Mouse (Mus musculus) thymus, postnatal 4 days (tissue): ENCODE data around the gene B3glct.

ENCODE experiments used
- DNase-seq: peaks from one replicate; pipeline ENCODE4 v3.0.0; 2021

Gene B3glct

GRCm38 (mm10) chr5:149751861-149752260 lies 73.8 kb downstream of the B3glct start:
- no peak for DNase-seq

GRCm38 (mm10) chr5:149753073-149753472 lies 75.0 kb downstream of the B3glct start:
- no peak for DNase-seq

- DNase-seq = no peak
Observed at GRCm38 (mm10) chr5:149767116-149767515, 89.1 kb downstream of the B3glct start.

- DNase-seq = no peak
Observed at GRCm38 (mm10) chr5:149767651-149768301, 89.7 kb downstream of the B3glct start.

- DNase-seq = no peak
Observed at GRCm38 (mm10) chr5:149769666-149770065, 91.6 kb downstream of the B3glct start.

- DNase-seq = peak; percentile 30
Observed at GRCm38 (mm10) chr5:149776038-149776437, 98.0 kb downstream of the B3glct start.

GRCm38 (mm10) chr5:149779740-149780139 lies 101.7 kb downstream of the B3glct start:
- DNase-seq = no peak

- peak; percentile 65 for DNase-seq
Observed at GRCm38 (mm10) chr5:149780411-149780810, 102.4 kb downstream of the B3glct start.

- DNase-seq = no peak
Observed at GRCm38 (mm10) chr5:149790087-149790486, 112.1 kb downstream of the B3glct start.

- DNase-seq = no peak
Observed at GRCm38 (mm10) chr5:149810071-149810470, 132.0 kb downstream of the B3glct start.

GRCm38 (mm10) chr5:149811835-149812234 lies 133.8 kb downstream of the B3glct start:
- DNase-seq = no peak
